Mouse (Mus musculus) hindbrain, embryonic 12.5 days (tissue): ENCODE data around the gene Tmem87a. TPM values are rescaled to one million over a fixed set of nuclear protein-coding genes. Genes with fewer than 3 reads are reported as not detected.

Experiments
- polyA plus RNA-seq: library from polyadenylated mRNA; unstranded; fragments of >200 nt; fragmentation: Nextera tagmentation; extraction: Ambion mirVana; gene quantifications from 2 replicates; pipeline ENCODE4 v1.2.1, GENCODE M21; 2016

Tmem87a gene
- polyA plus RNA-seq, 1 experiment from 2014 or later: 7.3 TPM

Other genes starting within 250 kb of the Tmem87a start
- 17.2 and 21.8 TPM in 2 replicates for gene Ehd4, start 249.5 kb downstream of the Tmem87a start, polyA plus RNA-seq
- gene Pla2g4e, start 158.8 kb downstream of the Tmem87a start, polyA plus RNA-seq: 0.14 and 0.35 TPM in 2 replicates
- gene Pla2g4d, start 114.9 kb downstream of the Tmem87a start, polyA plus RNA-seq: not detected in 2 replicates
- 0.09 TPM in 1 of 2 replicates, not detected in the other for gene Pla2g4f, start 89.9 kb downstream of the Tmem87a start, polyA plus RNA-seq
- 44.0 and 46.6 TPM in 2 replicates for gene Vps39, start 51.0 kb downstream of the Tmem87a start, polyA plus RNA-seq
- gene Ganc, start 217 bp downstream of the Tmem87a start, polyA plus RNA-seq: 9.0 and 10.1 TPM in 2 replicates
- gene Capn3, start 51.9 kb upstream of the Tmem87a start, polyA plus RNA-seq: 1.3 and 2.0 TPM in 2 replicates
- gene Zfp106, start 159.7 kb upstream of the Tmem87a start, polyA plus RNA-seq: 58.3 and 62.4 TPM in 2 replicates
- gene Snap23, start 163.6 kb upstream of the Tmem87a start, polyA plus RNA-seq: 39.5 and 40.7 TPM in 2 replicates
- 31.3 and 32.2 TPM in 2 replicates for gene Haus2, start 205.3 kb upstream of the Tmem87a start, polyA plus RNA-seq
- 35.6 and 38.6 TPM in 2 replicates for gene Lrrc57, start 205.4 kb upstream of the Tmem87a start, polyA plus RNA-seq
- gene Stard9, start 225.0 kb upstream of the Tmem87a start, polyA plus RNA-seq: 6.0 and 6.3 TPM in 2 replicates